Mouse (Mus musculus) spleen, adult 2 months (tissue): ENCODE data around the gene Immt.

Experiments
- CTCF ChIP-seq: fragments of 200-500 bp; IDR thresholded peaks from 2 replicates; pipeline ENCODE4 v1.5.1; 2011; ENCODE audit warnings: mild to moderate bottlenecking, inconsistent platforms; ENCODE audit not compliant: insufficient read depth, insufficient read length, insufficient replicate concordance; ENCODE audit errors: extremely low read depth
- POLR2A ChIP-seq: fragments of 200-500 bp; IDR thresholded peaks from 2 replicates; pipeline ENCODE4 v1.6.1; 2011; ENCODE audit warnings: low read depth, low read length, inconsistent platforms

- TF ChIP-seq CTCF (no peak), POLR2A (no peak)
Observed at GRCm38 (mm10) chr6:71809890-71810289, 21.2 kb upstream of the Immt start.
